Mouse (Mus musculus): ENCODE data around the gene Babam2. TPM values are rescaled to one million over a fixed set of nuclear protein-coding genes. Genes with fewer than 3 reads are reported as not detected.
A peak's percentile ranks its signal among the peaks of the same experiment; 100 is the strongest.

Gene Babam2
- polyA plus RNA-seq, 1 experiment, result 7.0 TPM

- H3K4me1 ChIP-seq (ENCODE audit: control insufficient read depth), result peaks cover 24% of the 10 kb centered on the region
- no peaks in the 10 kb centered on the region for H3K27me3 ChIP-seq (ENCODE audit: control insufficient read depth)
- no peak overlapping the region for H3K4me3 ChIP-seq (replicated peaks)
- peaks cover 12% of the 10 kb centered on the region for H3K36me3 ChIP-seq (ENCODE audit: control insufficient read depth)
- H3K9me3 ChIP-seq (ENCODE audit: control insufficient read depth, low read length), result no peaks in the 10 kb centered on the region
- no peak for TF ChIP-seq TAL1 (IDR thresholded peaks at IDR 0.05; ENCODE audit: low read length)
- TF ChIP-seq GATA1 (IDR thresholded peaks at IDR 0.05; ENCODE audit: low read length), result no peak
Measured at GRCm38 (mm10) chr5:31680183-31680582, 17.3 kb upstream of the Babam2 start.

DNA sequence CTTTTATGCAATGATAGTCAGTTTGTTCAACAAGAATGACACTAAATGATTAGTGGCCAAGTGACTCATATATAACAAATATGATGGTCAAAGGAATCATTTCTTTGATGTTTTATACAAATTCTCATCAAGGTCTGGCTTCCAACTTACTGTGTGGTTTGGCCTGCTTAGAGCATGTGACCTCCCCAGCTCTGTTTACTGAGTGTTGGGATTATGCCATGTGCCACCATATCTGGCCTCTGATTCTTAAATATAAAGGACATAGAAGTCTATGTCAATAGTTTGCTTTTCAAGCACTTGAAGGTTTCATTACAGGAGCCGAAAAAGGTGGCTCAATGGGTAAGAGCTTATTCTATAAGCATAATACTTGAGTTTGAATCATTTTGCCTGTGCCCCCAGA is 15.2 kb upstream of the Babam2 start:
- Histone ChIP-seq H3K27me3 (ENCODE audit: control insufficient read depth) (no peaks in the 10 kb centered on the region), H3K4me3 (replicated peaks) (no peak overlapping the region), H3K36me3 (ENCODE audit: control insufficient read depth) (peaks cover 12% of the 10 kb centered on the region), H3K4me1 (ENCODE audit: control insufficient read depth) (peaks cover 44% of the 10 kb centered on the region), H3K9me3 (ENCODE audit: control insufficient read depth, low read length) (no peaks in the 10 kb centered on the region)
- TF ChIP-seq GATA1 (IDR thresholded peaks at IDR 0.05; ENCODE audit: low read length), result no peak
- no peak for TF ChIP-seq TAL1 (IDR thresholded peaks at IDR 0.05; ENCODE audit: low read length)

DNA sequence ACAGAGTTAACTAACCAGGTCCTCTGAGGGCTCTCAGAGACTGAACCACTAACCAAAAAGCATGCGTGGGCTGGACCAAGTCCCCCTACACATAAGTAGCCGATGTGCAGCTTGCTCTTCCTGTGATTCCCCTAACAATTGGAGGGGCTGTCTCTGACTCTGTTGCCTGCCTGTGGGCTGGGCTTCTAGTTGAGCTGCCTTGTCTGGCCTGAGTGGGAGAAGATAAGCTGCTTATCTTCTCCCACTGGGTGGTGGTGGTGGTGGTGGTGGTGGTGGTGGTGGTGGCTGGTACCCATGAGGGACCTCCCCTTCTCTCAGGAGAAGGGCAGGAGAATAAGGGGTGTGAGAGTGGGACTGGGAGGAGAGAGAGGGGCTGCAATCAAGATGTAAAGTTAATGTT is 11.4 kb upstream of the Babam2 start:
- Histone ChIP-seq H3K27me3 (ENCODE audit: control insufficient read depth) (no peaks in the 10 kb centered on the region), H3K4me3 (replicated peaks) (peak overlapping the region; percentile 56)
- TF ChIP-seq TAL1 (IDR thresholded peaks at IDR 0.05; ENCODE audit: low read length), result peak; percentile 63
- peak; percentile 74 for TF ChIP-seq GATA1 (IDR thresholded peaks at IDR 0.05; ENCODE audit: low read length)

GRCm38 (mm10) chr5:31687972-31688371 is 9.5 kb upstream of the Babam2 start:
- H3K4me1 ChIP-seq (ENCODE audit: control insufficient read depth), result peaks cover 65% of the 10 kb centered on the region
- no peaks in the 10 kb centered on the region for H3K9me3 ChIP-seq (ENCODE audit: control insufficient read depth, low read length)
- TF ChIP-seq GATA1 (IDR thresholded peaks at IDR 0.05; ENCODE audit: low read length) (no peak), TAL1 (IDR thresholded peaks at IDR 0.05; ENCODE audit: low read length) (peak; percentile 45; the same call in 1 of the 3 replicates)
- H3K36me3 ChIP-seq (ENCODE audit: control insufficient read depth), result peaks cover 16% of the 10 kb centered on the region
- H3K4me3 ChIP-seq (replicated peaks), result no peak overlapping the region
- no peaks in the 10 kb centered on the region for H3K27me3 ChIP-seq (ENCODE audit: control insufficient read depth)

More for the DNA sequence above, 11.4 kb upstream of the Babam2 start:
- no peaks in the 10 kb centered on the region for H3K9me3 ChIP-seq (ENCODE audit: control insufficient read depth, low read length)
- peaks cover 61% of the 10 kb centered on the region for H3K4me1 ChIP-seq (ENCODE audit: control insufficient read depth)
- peaks cover 7% of the 10 kb centered on the region for H3K36me3 ChIP-seq (ENCODE audit: control insufficient read depth)

DNA sequence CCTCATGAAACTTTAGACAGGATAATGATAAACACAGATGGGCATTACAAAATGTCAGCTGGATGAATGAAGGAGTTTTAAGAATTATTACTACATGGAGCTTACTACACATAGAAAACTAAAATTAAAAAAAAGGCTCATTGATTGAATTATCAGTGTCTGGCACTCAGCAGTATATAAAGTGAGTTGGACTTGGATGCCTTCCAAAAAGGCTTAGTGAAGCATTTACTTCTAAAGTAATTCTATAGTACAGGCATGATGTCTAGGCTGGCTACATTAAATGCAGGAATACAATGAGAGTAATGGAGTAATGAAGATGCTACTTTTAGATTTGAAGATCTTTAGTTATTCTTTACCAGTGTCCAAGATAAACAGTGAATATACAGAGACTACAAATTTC is 4.3 kb upstream of the Babam2 start:
- Histone ChIP-seq H3K36me3 (ENCODE audit: control insufficient read depth) (peaks cover 26% of the 10 kb centered on the region), H3K4me3 (replicated peaks) (no peak overlapping the region), H3K9me3 (ENCODE audit: control insufficient read depth, low read length) (no peaks in the 10 kb centered on the region), H3K4me1 (ENCODE audit: control insufficient read depth) (peaks cover 46% of the 10 kb centered on the region), H3K27me3 (ENCODE audit: control insufficient read depth) (no peaks in the 10 kb centered on the region)
- TF ChIP-seq GATA1 (IDR thresholded peaks at IDR 0.05; ENCODE audit: low read length) (no peak), TAL1 (IDR thresholded peaks at IDR 0.05; ENCODE audit: low read length) (no peak)

- H3K4me1 ChIP-seq (ENCODE audit: control insufficient read depth), result peaks cover 55% of the 10 kb centered on the region
Measured at GRCm38 (mm10) chr5:31696971-31697643, 377 bp upstream of the Babam2 start, which contains the start of gene Rbks. Gene Rbks (minus strand): TSS chr5:31697627.

GRCm38 (mm10) chr5:31698297-31698726 is 828 bp downstream of the Babam2 start:
- Histone ChIP-seq H3K9me3 (ENCODE audit: control insufficient read depth, low read length) (no peaks in the 10 kb centered on the region), H3K36me3 (ENCODE audit: control insufficient read depth) (peaks cover 25% of the 10 kb centered on the region), H3K4me1 (ENCODE audit: control insufficient read depth) (peaks cover 66% of the 10 kb centered on the region), H3K27me3 (ENCODE audit: control insufficient read depth) (no peaks in the 10 kb centered on the region), H3K4me3 (replicated peaks) (peak overlapping the region; percentile 88)
- TF ChIP-seq TAL1 (IDR thresholded peaks at IDR 0.05; ENCODE audit: low read length) (no peak), GATA1 (IDR thresholded peaks at IDR 0.05; ENCODE audit: low read length) (no peak)

More at GRCm38 (mm10) chr5:31696971-31697643, 377 bp upstream of the Babam2 start, which contains the start of gene Rbks:
- TF ChIP-seq TAL1 (IDR thresholded peaks at IDR 0.05; ENCODE audit: low read length), result no peak
- TF ChIP-seq GATA1 (IDR thresholded peaks at IDR 0.05; ENCODE audit: low read length), result no peak
- Histone ChIP-seq H3K36me3 (ENCODE audit: control insufficient read depth) (peaks cover 18% of the 10 kb centered on the region), H3K9me3 (ENCODE audit: control insufficient read depth, low read length) (no peaks in the 10 kb centered on the region), H3K27me3 (ENCODE audit: control insufficient read depth) (no peaks in the 10 kb centered on the region), H3K4me3 (replicated peaks) (peak within 1 kb of the TSS; percentile 88)

- no peaks in the 10 kb centered on the region for H3K27me3 ChIP-seq (ENCODE audit: control insufficient read depth)
- H3K4me3 ChIP-seq (replicated peaks), result peak overlapping the region; percentile 88
- H3K9me3 ChIP-seq (ENCODE audit: control insufficient read depth, low read length), result no peaks in the 10 kb centered on the region
- peaks cover 31% of the 10 kb centered on the region for H3K36me3 ChIP-seq (ENCODE audit: control insufficient read depth)
- TF ChIP-seq GATA1 (IDR thresholded peaks at IDR 0.05; ENCODE audit: low read length), result no peak
- no peak for TF ChIP-seq TAL1 (IDR thresholded peaks at IDR 0.05; ENCODE audit: low read length)
- H3K4me1 ChIP-seq (ENCODE audit: control insufficient read depth), result peaks cover 67% of the 10 kb centered on the region
Measured at GRCm38 (mm10) chr5:31698931-31699330, 1.4 kb downstream of the Babam2 start.

DNA sequence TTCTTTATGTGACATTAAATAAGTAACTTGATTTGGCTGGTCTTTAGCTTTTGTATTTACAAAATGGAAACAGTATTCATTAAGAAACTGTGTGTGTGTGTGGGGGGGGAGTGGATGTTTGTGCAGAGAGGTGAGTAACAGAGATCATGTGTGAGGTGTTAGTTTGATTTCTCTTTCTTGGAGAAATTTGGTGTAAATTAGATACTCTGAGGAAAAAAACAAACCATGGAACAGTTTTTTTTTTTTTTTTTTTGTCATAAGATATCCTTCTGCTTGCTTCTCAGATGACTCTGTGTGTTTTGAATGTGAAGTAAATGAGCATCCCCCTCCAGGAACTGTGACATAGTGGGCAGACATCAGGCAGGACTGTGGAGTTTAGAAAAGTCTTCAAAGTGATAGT is 1.9 kb downstream of the Babam2 start:
- TF ChIP-seq TAL1 (IDR thresholded peaks at IDR 0.05; ENCODE audit: low read length) (no peak), GATA1 (IDR thresholded peaks at IDR 0.05; ENCODE audit: low read length) (no peak)
- H3K4me3 ChIP-seq (replicated peaks), result peak overlapping the region; percentile 88
- no peaks in the 10 kb centered on the region for H3K27me3 ChIP-seq (ENCODE audit: control insufficient read depth)
- H3K4me1 ChIP-seq (ENCODE audit: control insufficient read depth), result peaks cover 67% of the 10 kb centered on the region
- peaks cover 33% of the 10 kb centered on the region for H3K36me3 ChIP-seq (ENCODE audit: control insufficient read depth)
- H3K9me3 ChIP-seq (ENCODE audit: control insufficient read depth, low read length), result no peaks in the 10 kb centered on the region

All from erythroblast, embryonic 14.5 days (primary cell).